Mouse (Mus musculus) ES-Bruce4 (cell line): Measurements from ENCODE around the gene Wnt2.

Experiments used
- CTCF ChIP-seq: IDR thresholded peaks from one replicate; pipeline ENCODE4 v1.8.1; 2011; ENCODE audit warnings: low read depth, low read length
- EP300 ChIP-seq: IDR thresholded peaks from 2 replicates; pipeline ENCODE4 v1.6.1; 2011; ENCODE audit warnings: low read depth, low read length; ENCODE audit not compliant: insufficient read depth
- POLR2A ChIP-seq: IDR thresholded peaks from one replicate; pipeline ENCODE4 v1.8.1; 2011; ENCODE audit warnings: low read length; ENCODE audit not compliant: insufficient read depth

DNA sequence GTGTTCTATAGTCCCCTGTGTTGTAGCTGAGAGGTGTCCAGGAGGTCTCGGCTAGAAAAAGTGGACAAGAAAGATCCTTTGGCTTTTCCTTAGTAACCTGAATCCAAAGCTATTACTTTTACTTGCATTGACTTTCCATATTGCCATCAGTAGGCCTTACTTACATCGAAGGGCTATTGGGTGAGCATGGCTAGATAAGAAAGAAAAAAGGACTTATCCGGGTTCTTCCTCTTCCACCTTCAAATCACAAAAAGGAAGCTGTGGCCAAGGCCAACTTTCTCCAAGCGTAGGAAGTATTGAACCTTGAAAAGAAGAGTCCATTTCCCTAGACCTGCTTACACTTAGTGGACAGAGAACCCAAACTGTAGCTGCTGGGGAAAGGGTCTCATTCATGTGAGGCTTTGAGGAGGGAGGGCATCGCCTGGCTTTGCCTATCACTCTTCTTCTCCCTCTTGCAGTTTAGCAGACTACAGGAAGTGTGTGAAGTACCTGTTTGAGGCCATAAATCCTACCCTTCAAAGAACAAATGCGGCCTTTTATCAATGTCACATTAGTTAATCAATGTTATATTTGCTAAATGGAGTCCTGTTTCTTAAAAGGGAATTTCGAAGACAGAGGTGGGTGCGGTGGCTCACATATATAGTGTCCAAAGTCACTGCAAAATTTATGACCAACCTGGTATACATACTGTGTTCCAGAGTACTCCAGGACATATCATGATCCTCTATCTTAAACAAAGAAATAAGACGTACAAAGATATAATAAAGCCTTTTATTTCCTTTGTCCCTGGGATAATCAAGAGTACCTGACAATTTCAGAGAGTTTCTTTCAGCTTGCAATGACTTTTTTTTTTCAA, 40.0 kb downstream of the Wnt2 start:
- TF ChIP-seq POLR2A = no peak
- TF ChIP-seq EP300 = no peak
- TF ChIP-seq CTCF = no peak
